Mouse (Mus musculus): ENCODE results near the gene Gabrb1. TPM values are rescaled to one million over a fixed set of nuclear protein-coding genes. Genes with fewer than 3 reads are reported as not detected.

The Gabrb1 gene
- total RNA-seq (2017), result not detected in 2 replicates

GRCm38 (mm10) chr5:71657482-71658114 lies at the start of gene Gabrb1:
Gene Gabrb1, plus strand, starts transcription at chr5:71658113.
- peak; percentile 59 to 63 for ATAC-seq (replicated peaks in 1 of 2; ENCODE audit: insufficient read depth in 1 of 2, low FRiP score in 2 of 2, low TSS enrichment in 1 of 2, low read depth in 1 of 2, poor library complexity in 2 of 2, severe bottlenecking in 2 of 2)

GRCm38 (mm10) chr5:71608735-71609134 lies 49.2 kb upstream of the Gabrb1 start:
- no peak for ATAC-seq (replicated peaks in 1 of 2; ENCODE audit: insufficient read depth in 1 of 2, low FRiP score in 2 of 2, low TSS enrichment in 1 of 2, low read depth in 1 of 2, poor library complexity in 2 of 2, severe bottlenecking in 2 of 2)

- ATAC-seq (replicated peaks in 1 of 2; ENCODE audit: insufficient read depth in 1 of 2, low FRiP score in 2 of 2, low TSS enrichment in 1 of 2, low read depth in 1 of 2, poor library complexity in 2 of 2, severe bottlenecking in 2 of 2), result no peak
These were observed 43.6 kb upstream of the Gabrb1 start for GRCm38 (mm10) chr5:71614311-71614710.

- ATAC-seq (replicated peaks in 1 of 2; ENCODE audit: insufficient read depth in 1 of 2, low FRiP score in 2 of 2, low TSS enrichment in 1 of 2, low read depth in 1 of 2, poor library complexity in 2 of 2, severe bottlenecking in 2 of 2), result no peak
These were observed 41.2 kb upstream of the Gabrb1 start for GRCm38 (mm10) chr5:71616734-71617133.

- no peak for ATAC-seq (replicated peaks in 1 of 2; ENCODE audit: insufficient read depth in 1 of 2, low FRiP score in 2 of 2, low TSS enrichment in 1 of 2, low read depth in 1 of 2, poor library complexity in 2 of 2, severe bottlenecking in 2 of 2)
These were observed 30.1 kb upstream of the Gabrb1 start for GRCm38 (mm10) chr5:71627820-71628219.

- no peak for ATAC-seq (replicated peaks in 1 of 2; ENCODE audit: insufficient read depth in 1 of 2, low FRiP score in 2 of 2, low TSS enrichment in 1 of 2, low read depth in 1 of 2, poor library complexity in 2 of 2, severe bottlenecking in 2 of 2)
These were observed 18.1 kb upstream of the Gabrb1 start for GRCm38 (mm10) chr5:71639804-71640203.

GRCm38 (mm10) chr5:71648108-71648507 lies 9.8 kb upstream of the Gabrb1 start:
- no peak for ATAC-seq (replicated peaks in 1 of 2; ENCODE audit: insufficient read depth in 1 of 2, low FRiP score in 2 of 2, low TSS enrichment in 1 of 2, low read depth in 1 of 2, poor library complexity in 2 of 2, severe bottlenecking in 2 of 2)

GRCm38 (mm10) chr5:71654056-71654455 lies 3.9 kb upstream of the Gabrb1 start:
- ATAC-seq (replicated peaks in 1 of 2; ENCODE audit: insufficient read depth in 1 of 2, low FRiP score in 2 of 2, low TSS enrichment in 1 of 2, low read depth in 1 of 2, poor library complexity in 2 of 2, severe bottlenecking in 2 of 2), result no peak

GRCm38 (mm10) chr5:71656771-71657170 lies 1.1 kb upstream of the Gabrb1 start:
- ATAC-seq (replicated peaks in 1 of 2; ENCODE audit: insufficient read depth in 1 of 2, low FRiP score in 2 of 2, low TSS enrichment in 1 of 2, low read depth in 1 of 2, poor library complexity in 2 of 2, severe bottlenecking in 2 of 2), result no peak

- peak; percentile 18 to 46; a peak in 3 of 4 replicates for ATAC-seq (replicated peaks in 1 of 2; ENCODE audit: insufficient read depth in 1 of 2, low FRiP score in 2 of 2, low TSS enrichment in 1 of 2, low read depth in 1 of 2, poor library complexity in 2 of 2, severe bottlenecking in 2 of 2)
These were observed 193 bp downstream of the Gabrb1 start, which contains the start of gene Gabra4 for GRCm38 (mm10) chr5:71658115-71658497. Gene Gabra4, minus strand, starts transcription at chr5:71658308.

GRCm38 (mm10) chr5:71665593-71665992 lies 7.7 kb downstream of the Gabrb1 start:
- ATAC-seq (replicated peaks in 1 of 2; ENCODE audit: insufficient read depth in 1 of 2, low FRiP score in 2 of 2, low TSS enrichment in 1 of 2, low read depth in 1 of 2, poor library complexity in 2 of 2, severe bottlenecking in 2 of 2), result no peak

- ATAC-seq (replicated peaks in 1 of 2; ENCODE audit: insufficient read depth in 1 of 2, low FRiP score in 2 of 2, low TSS enrichment in 1 of 2, low read depth in 1 of 2, poor library complexity in 2 of 2, severe bottlenecking in 2 of 2), result no peak
These were observed 42.0 kb downstream of the Gabrb1 start for GRCm38 (mm10) chr5:71699696-71700467.

GRCm38 (mm10) chr5:71700468-71701272 lies 42.8 kb downstream of the Gabrb1 start:
- peak; percentile 80 to 89 for ATAC-seq (replicated peaks in 1 of 2; ENCODE audit: insufficient read depth in 1 of 2, low FRiP score in 2 of 2, low TSS enrichment in 1 of 2, low read depth in 1 of 2, poor library complexity in 2 of 2, severe bottlenecking in 2 of 2)

- no peak for ATAC-seq (replicated peaks in 1 of 2; ENCODE audit: insufficient read depth in 1 of 2, low FRiP score in 2 of 2, low TSS enrichment in 1 of 2, low read depth in 1 of 2, poor library complexity in 2 of 2, severe bottlenecking in 2 of 2)
These were observed 43.3 kb downstream of the Gabrb1 start for GRCm38 (mm10) chr5:71701273-71701614.

- no peak for ATAC-seq (replicated peaks in 1 of 2; ENCODE audit: insufficient read depth in 1 of 2, low FRiP score in 2 of 2, low TSS enrichment in 1 of 2, low read depth in 1 of 2, poor library complexity in 2 of 2, severe bottlenecking in 2 of 2)
These were observed 75.2 kb downstream of the Gabrb1 start for GRCm38 (mm10) chr5:71732931-71733792.

- no peak for ATAC-seq (replicated peaks in 1 of 2; ENCODE audit: insufficient read depth in 1 of 2, low FRiP score in 2 of 2, low TSS enrichment in 1 of 2, low read depth in 1 of 2, poor library complexity in 2 of 2, severe bottlenecking in 2 of 2)
These were observed 89.5 kb downstream of the Gabrb1 start for GRCm38 (mm10) chr5:71747411-71747810.

- ATAC-seq (replicated peaks in 1 of 2; ENCODE audit: insufficient read depth in 1 of 2, low FRiP score in 2 of 2, low TSS enrichment in 1 of 2, low read depth in 1 of 2, poor library complexity in 2 of 2, severe bottlenecking in 2 of 2), result no peak
These were observed 96.1 kb downstream of the Gabrb1 start for GRCm38 (mm10) chr5:71753966-71754365.

Data from hematopoietic stem cell, adult 5-6 weeks (primary cell).